Comparison of ENCODE assay signal across 16 mouse cellular contexts in the genomic region with DNA sequence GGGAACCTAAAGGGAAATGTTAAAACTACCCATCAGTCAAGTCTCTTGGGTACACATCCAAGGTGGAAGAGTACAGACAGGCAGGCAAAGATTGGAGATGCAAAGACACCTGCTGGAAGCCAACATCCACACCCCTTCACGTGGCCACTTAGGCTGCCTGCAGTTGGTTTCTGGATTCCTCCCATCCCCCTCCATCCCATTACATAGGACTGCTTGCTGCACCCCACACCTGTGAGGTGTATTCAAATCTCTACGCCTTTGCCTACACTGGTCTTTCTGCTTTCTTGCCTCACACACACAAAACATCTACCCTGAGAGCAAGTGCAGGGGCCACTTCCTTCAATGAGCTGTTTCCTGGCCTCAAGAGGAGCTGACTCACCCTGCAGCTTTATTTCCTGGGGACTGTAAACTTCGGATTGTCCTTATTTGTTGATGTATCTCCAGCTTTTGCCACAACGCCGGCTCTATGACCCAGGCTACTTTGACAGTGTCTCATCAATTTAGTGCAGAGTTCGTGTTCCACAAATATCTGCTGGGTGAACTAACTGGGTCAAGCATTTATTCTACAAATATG. TPM values are rescaled to one million over a fixed set of nuclear protein-coding genes. Genes with fewer than 3 reads are reported as not detected.
"Had no signal": no experiment of that assay in that cellular context is flagged by ENCODE, and none has a peak within 500 bp of the region (broad histone marks: within the 10 kb centered on the region; RNA-seq: fewer than 3 reads in every experiment).

No protein-coding gene starts in this region.

- H3K27me3 ChIP-seq: liver, embryonic 15.5 days; neural tube, embryonic 15.5 days; stomach, embryonic 15.5 days had no signal

- H3K36me3 ChIP-seq: limb, embryonic 10.5 days; liver, embryonic 15.5 days; neural tube, embryonic 15.5 days; stomach, embryonic 15.5 days had no signal

- H3K4me3 ChIP-seq: left cerebral cortex, adult 2 months; limb, embryonic 10.5 days; liver, embryonic 15.5 days; myocyte; neural tube, embryonic 15.5 days; stomach, embryonic 15.5 days had no signal

- H3K27ac ChIP-seq: left cerebral cortex, adult 2 months; limb, embryonic 10.5 days; liver, embryonic 15.5 days; neural tube, embryonic 15.5 days; stomach, embryonic 15.5 days had no signal

- DNase-seq: kidney, adult 8-10 months; kidney, postnatal 25 days; lung, adult 2 months; lung, postnatal 4 days; midbrain, embryonic 14.5 days; spleen, adult 18-20 months; thymus, adult 2 months; thymus, postnatal 25 days had no signal

- H3K4me1 ChIP-seq: limb, embryonic 10.5 days; liver, embryonic 15.5 days; neural tube, embryonic 15.5 days; stomach, embryonic 15.5 days had no signal

- ATAC-seq: intestine, postnatal 0 days; lung, postnatal 0 days had no signal

RNA-seq across cellular contexts. Expression of gene Cacna1e, which starts 43.2 kb away (rescaled TPM):
- polyA plus RNA-seq: myocyte had no signal
